Comparison of ENCODE assay signal across 12 mouse cellular contexts in genomic region chr6:137410510-137410909, GRCm38 (mm10).
DNase-seq lines count a peak whose midpoint lies in the region; ATAC-seq lines count a peak whose summit lies in the region.
"Had no signal": no experiment of that assay in that cellular context is flagged by ENCODE, and none has a peak within 500 bp of the region (broad histone marks: within the 10 kb centered on the region; RNA-seq: fewer than 3 reads in every experiment).

No protein-coding gene starts in this region.

- DNase-seq in layer of hippocampus, adult 9-10 months (ENCODE audit: low spot score), result peak; percentile 38
- no peak for DNase-seq in layer of hippocampus, postnatal 10 days (ENCODE audit: low spot score in 2 of 2)
- peak; percentile 4 to 5 for DNase-seq in B cell, adult 2 months
- no peak for DNase-seq in testis, postnatal 14 days (ENCODE audit: low spot score)
- DNase-seq: cerebellum, adult 9-11 months; thymus, postnatal 4 days had no signal

- peak; percentile 57 to 62 for ATAC-seq in hematopoietic stem cell, adult 5-6 weeks (replicated peaks in 1 of 2; ENCODE audit: insufficient read depth in 1 of 2, low FRiP score in 2 of 2, low TSS enrichment in 1 of 2, low read depth in 1 of 2, poor library complexity in 2 of 2, severe bottlenecking in 2 of 2)
- no peak for ATAC-seq in CD4-positive, CD25-positive, alpha-beta regulatory T cell, adult 4 months
- ATAC-seq: forebrain, embryonic 15.5 days had no signal

- peak overlapping the region; percentile 38 for H3K4me3 ChIP-seq in brown adipose tissue, adult 24 weeks (ENCODE audit: insufficient read depth, low read depth, low read length)
- H3K4me3 ChIP-seq: embryonic facial prominence, embryonic 13.5 days; forebrain, embryonic 15.5 days; hindbrain, embryonic 13.5 days had no signal

- no peaks in the 10 kb centered on the region for H3K4me1 ChIP-seq in brown adipose tissue, adult 24 weeks (ENCODE audit: control insufficient read depth, insufficient read depth, insufficient read length, low read length)
- H3K4me1 ChIP-seq: embryonic facial prominence, embryonic 13.5 days; forebrain, embryonic 15.5 days had no signal

- peak overlapping the region; percentile 73 for H3K27ac ChIP-seq in brown adipose tissue, adult 24 weeks (replicated peaks; ENCODE audit: low read depth, low read length)
- H3K27ac ChIP-seq: embryonic facial prominence, embryonic 13.5 days; forebrain, embryonic 15.5 days; hindbrain, embryonic 13.5 days had no signal

Comparison
In these comparisons a context has a peak if more than half of its experiments do, and no peak if none do; other contexts are left out.
1. DNase-seq: peak in layer of hippocampus, adult 9-10 months (single experiment) and B cell, adult 2 months (2 of 2); none in layer of hippocampus, postnatal 10 days (0 of 2) and testis, postnatal 14 days (single experiment).